Mouse (Mus musculus): ENCODE results near the gene Mvp.

DNA sequence TGATC, 1.9 kb upstream of the Mvp start, which contains the start of gene Pagr1b:
- no peak for TF ChIP-seq CTCF (IDR thresholded peaks at IDR 0.05; ENCODE audit: borderline replicate concordance, extremely low read depth, insufficient read depth, insufficient read length)
- TF ChIP-seq POLR2A (IDR thresholded peaks at IDR 0.05; ENCODE audit: borderline replicate concordance, extremely low read depth, insufficient read depth, insufficient read length, poor library complexity, severe bottlenecking): no peak
